Mouse (Mus musculus): ENCODE data around the gene Rgs7bp. TPM values are rescaled to one million over a fixed set of nuclear protein-coding genes. Genes with fewer than 3 reads are reported as not detected.

Rgs7bp gene
- polyA plus RNA-seq, 1 experiment: not detected

DNA sequence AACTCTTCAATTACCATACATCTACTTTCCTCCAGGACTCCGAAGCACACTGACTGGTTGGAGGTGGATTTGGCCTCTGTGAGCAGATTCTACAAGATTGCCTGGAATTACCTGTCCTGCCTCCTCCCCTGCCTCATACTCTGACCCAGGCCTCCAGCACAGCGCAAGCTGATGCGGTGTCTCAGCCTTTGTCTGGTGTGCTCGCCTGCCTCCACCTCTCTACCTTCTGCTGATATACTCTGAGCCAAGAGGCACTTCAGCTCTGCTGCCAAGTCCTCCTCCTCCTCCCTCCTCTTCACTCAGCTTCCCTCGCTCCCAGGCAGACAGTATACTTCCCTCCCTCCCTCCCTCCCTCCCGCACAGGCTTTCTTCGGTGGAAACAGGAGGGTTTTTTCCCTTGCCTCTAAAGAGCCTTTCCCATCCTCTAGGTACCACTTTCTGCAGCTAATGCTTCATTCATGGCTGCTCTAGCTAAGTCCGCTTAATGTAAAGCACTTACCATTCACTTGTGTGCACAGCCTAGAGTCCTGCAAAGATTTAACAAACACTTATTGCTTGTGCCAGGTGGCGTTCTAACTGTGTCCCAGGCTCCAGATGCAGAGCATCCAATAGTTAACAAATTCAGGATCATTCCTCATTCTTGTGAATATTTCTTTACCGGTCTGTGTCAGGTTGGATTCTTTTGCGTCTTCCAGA, 91.9 kb downstream of the Rgs7bp start:
- TF ChIP-seq GATA1 (IDR thresholded peaks at IDR 0.05; ENCODE audit: low read length): no peak

GRCm38 (mm10) chr13:104962166-104962565, 92.6 kb downstream of the Rgs7bp start:
- TF ChIP-seq GATA1 (IDR thresholded peaks at IDR 0.05; ENCODE audit: low read length): no peak

GRCm38 (mm10) chr13:104960951-104961715, 93.6 kb downstream of the Rgs7bp start:
- no peak for TF ChIP-seq GATA1 (IDR thresholded peaks at IDR 0.05; ENCODE audit: low read length)

DNA sequence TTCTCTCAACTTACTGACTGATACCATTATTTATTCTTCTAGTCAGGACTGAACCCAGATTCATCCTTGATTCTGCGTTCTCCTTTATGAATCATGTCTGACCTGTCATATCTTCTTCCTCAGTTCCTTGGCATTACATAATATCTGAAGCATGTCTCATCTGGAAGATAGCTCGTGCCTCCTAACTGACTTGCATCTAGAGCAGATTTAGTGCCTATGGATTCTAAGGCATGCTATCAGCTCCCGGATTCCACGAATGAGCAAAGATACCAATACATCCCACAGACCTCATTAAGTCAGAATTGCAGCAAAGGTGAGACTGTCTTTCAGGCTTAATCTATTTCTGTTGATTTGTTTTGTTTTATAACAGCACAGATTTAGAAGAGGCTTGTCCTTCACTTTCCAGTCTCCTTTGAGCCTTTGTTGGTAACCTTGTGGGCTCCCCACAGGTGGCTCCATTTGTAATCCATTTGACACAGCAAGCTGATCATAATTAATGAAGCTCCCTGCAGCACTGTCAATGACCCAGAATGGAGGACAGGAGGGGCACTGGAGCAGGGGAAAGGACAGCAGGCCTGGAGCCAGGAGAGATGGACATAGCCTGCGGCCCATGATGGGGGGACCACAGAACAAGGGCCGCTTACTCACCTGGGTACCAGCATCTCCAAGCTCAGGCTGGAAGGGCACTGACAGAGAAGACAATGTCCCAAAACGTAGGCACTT, 94.4 kb downstream of the Rgs7bp start:
- no peak for TF ChIP-seq GATA1 (IDR thresholded peaks at IDR 0.05; ENCODE audit: low read length)

DNA sequence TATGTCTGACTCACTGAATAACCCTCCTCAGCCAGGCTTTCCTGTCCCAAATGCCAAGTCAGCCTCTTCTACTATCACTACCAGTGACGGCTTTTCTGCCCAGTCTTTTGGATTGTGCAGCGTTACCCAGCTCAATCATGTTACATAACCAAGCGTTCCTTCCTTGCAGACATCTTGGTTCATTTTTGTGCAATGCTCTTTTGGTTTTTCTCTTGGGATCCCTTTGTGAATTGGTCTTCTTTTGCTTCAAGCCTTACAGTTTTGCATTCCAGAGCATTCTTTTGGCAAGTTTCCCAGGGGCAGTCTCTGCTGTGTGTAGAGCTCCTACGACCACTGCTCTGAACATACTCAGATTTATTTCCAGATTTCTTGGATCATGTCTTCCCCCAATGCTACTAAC, 95.0 kb downstream of the Rgs7bp start:
- no peak for TF ChIP-seq GATA1 (IDR thresholded peaks at IDR 0.05; ENCODE audit: low read length)

- no peak for TF ChIP-seq GATA1 (IDR thresholded peaks at IDR 0.05; ENCODE audit: low read length)
Observed at GRCm38 (mm10) chr13:104947958-104948357, 106.8 kb downstream of the Rgs7bp start.

DNA sequence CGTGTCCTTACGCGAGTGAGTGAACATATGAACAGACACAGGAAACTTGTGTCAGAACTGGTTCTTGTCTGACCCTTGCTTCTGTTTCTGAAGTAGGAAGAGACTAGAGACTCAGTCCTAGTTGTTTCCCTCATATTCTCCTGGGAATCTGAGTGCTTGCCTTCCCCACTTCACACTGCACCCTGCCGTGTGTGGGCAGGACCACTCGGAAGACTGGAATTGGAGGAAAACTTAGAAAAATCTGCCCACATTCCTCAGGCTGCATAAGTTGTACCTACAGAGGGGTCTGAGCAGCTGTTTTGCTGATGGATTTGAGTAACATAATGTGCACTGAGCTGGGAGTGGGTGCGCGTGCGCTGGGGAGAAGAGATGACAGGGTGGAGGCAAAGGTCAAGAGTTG, 114.2 kb downstream of the Rgs7bp start:
- no peak for TF ChIP-seq GATA1 (IDR thresholded peaks at IDR 0.05; ENCODE audit: low read length)

- no peak for TF ChIP-seq GATA1 (IDR thresholded peaks at IDR 0.05; ENCODE audit: low read length)
Observed at GRCm38 (mm10) chr13:104939856-104940255, 114.9 kb downstream of the Rgs7bp start.

- no peak for TF ChIP-seq GATA1 (IDR thresholded peaks at IDR 0.05; ENCODE audit: low read length)
Observed at GRCm38 (mm10) chr13:104938966-104939593, 115.7 kb downstream of the Rgs7bp start.

DNA sequence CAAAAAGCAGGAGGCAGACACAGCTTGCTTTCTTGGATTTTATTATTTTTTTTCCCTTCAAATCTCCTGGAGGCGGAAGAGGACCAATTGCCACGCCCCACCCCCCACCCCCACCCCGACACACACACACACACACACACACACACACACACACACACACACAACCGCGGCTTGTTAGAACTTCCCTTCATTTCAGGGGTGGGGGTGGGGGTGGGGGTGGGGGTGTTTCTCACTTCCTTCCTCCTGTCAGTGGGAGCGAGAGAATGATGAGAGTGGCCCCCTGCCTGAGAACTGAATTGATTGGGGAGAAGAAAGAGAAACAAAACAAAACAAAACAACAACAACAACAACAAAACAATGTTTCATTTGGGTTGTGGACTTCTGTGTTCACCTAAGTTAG, 117.0 kb downstream of the Rgs7bp start:
- no peak for TF ChIP-seq GATA1 (IDR thresholded peaks at IDR 0.05; ENCODE audit: low read length)

DNA sequence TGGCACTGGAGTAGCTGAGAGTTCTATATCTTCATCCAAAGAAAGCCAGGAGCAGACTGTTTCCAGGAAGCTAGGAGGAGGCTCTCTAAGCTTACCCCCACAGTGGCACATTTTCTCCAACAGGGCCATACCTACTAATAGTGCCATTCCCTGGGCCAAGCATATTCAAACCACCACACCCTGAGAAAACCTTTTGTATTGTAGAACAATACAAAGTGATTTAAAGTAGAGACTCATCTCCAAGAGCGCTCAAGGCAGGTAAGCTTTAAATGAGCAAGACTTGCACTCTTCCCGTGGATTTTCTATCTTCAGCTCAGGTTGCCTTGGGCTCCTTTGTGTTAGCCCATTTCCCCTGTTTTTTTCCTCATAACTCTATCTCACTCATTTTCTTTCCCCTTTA, 118.1 kb downstream of the Rgs7bp start:
- TF ChIP-seq GATA1 (IDR thresholded peaks at IDR 0.05; ENCODE audit: low read length): no peak

- TF ChIP-seq GATA1 (IDR thresholded peaks at IDR 0.05; ENCODE audit: low read length): no peak
Observed at GRCm38 (mm10) chr13:104931635-104932532, 122.8 kb downstream of the Rgs7bp start.

- no peak for TF ChIP-seq GATA1 (IDR thresholded peaks at IDR 0.05; ENCODE audit: low read length)
Observed at GRCm38 (mm10) chr13:104930814-104931213, 123.9 kb downstream of the Rgs7bp start.

DNA sequence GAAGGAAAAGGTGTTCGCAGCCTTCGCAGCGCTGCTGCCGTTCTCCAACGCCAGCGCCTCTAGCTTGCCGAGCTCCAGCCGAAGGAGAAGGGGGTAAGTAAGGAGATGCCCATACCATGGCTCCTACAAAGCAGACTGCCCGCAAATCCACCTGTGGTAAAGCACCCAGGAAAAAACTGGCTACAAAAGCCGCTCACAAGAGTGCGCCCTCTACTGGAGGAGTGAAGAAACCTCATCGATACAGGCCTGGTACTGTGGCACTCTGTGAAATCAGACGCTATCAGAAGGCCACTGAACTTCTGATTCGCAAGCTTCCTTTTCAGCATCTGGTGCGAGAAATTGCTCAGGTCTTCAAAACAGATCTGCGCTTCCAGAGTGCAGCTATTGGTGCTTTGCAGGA, 136.1 kb downstream of the Rgs7bp start:
- no peak for TF ChIP-seq GATA1 (IDR thresholded peaks at IDR 0.05; ENCODE audit: low read length)

- TF ChIP-seq GATA1 (IDR thresholded peaks at IDR 0.05; ENCODE audit: low read length): no peak
Observed at GRCm38 (mm10) chr13:104916106-104916505, 138.6 kb downstream of the Rgs7bp start.
